Mouse (Mus musculus): Measurements from ENCODE around the gene Pcp4l1.

GRCm38 (mm10) chr1:171224857-171225256 lies 28.8 kb upstream of the Pcp4l1 start, which contains the start of gene Apoa2:
- TF ChIP-seq CTCF (conservative IDR thresholded peaks at IDR 0.05; ENCODE audit: low read length) = no peak
- TF ChIP-seq POU5F1 (IDR thresholded peaks at IDR 0.05; ENCODE audit: borderline replicate concordance, low read length) = no peak
